Mouse (Mus musculus) cortical plate, adult 2 months (tissue): ENCODE results near the gene Vmn1r234.

Experiments used
- CTCF ChIP-seq: fragments of 200-500 bp; IDR thresholded peaks from 2 replicates; pipeline ENCODE4 v1.5.1; 2011; ENCODE audit warnings: mild to moderate bottlenecking, control low read depth, low read length; ENCODE audit not compliant: insufficient read depth; ENCODE audit errors: extremely low read depth
- POLR2A ChIP-seq: fragments of 200-500 bp; IDR thresholded peaks from 2 replicates; pipeline ENCODE4 v1.6.1; 2011; ENCODE audit warnings: mild to moderate bottlenecking, low read length, control low read depth; ENCODE audit not compliant: insufficient read depth; ENCODE audit errors: extremely low read depth

- no peak for TF ChIP-seq CTCF
- no peak for TF ChIP-seq POLR2A
These were observed 56.8 kb downstream of the Vmn1r234 start, which contains the start of gene Vmn1r236 for GRCm38 (mm10) chr17:21282642-21283041.
